Mouse (Mus musculus) left cerebral cortex, adult 11 months (tissue): ENCODE measurements around the gene Zfp36l1.

Experiments
- DNase-seq: peaks from one replicate; pipeline ENCODE4 v3.0.0; 2022; ENCODE audit warnings: low spot score

Zfp36l1 gene

GRCm38 (mm10) chr12:80065049-80065448, 47.8 kb downstream of the Zfp36l1 start:
- no peak for DNase-seq

DNA sequence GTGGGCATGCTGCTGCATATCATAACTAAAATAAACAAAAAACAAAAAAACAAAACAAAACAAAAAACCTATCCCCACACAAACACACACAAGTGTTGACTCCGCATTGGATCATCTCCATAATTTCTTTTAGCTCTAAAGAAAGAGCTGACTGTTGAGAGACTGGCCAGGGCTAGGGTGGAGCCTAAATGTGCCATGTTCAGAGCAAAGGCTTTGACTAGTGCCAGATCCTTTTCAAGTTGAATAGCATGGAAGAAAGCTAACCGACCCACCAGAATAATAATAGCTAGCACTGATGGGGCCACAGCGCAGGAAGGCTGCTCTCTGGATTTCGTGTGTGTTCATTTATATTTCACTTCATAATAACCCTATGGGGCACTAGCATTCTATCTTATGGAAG, 48.5 kb downstream of the Zfp36l1 start:
- no peak for DNase-seq

GRCm38 (mm10) chr12:80063402-80064150, 49.2 kb downstream of the Zfp36l1 start:
- no peak for DNase-seq

DNA sequence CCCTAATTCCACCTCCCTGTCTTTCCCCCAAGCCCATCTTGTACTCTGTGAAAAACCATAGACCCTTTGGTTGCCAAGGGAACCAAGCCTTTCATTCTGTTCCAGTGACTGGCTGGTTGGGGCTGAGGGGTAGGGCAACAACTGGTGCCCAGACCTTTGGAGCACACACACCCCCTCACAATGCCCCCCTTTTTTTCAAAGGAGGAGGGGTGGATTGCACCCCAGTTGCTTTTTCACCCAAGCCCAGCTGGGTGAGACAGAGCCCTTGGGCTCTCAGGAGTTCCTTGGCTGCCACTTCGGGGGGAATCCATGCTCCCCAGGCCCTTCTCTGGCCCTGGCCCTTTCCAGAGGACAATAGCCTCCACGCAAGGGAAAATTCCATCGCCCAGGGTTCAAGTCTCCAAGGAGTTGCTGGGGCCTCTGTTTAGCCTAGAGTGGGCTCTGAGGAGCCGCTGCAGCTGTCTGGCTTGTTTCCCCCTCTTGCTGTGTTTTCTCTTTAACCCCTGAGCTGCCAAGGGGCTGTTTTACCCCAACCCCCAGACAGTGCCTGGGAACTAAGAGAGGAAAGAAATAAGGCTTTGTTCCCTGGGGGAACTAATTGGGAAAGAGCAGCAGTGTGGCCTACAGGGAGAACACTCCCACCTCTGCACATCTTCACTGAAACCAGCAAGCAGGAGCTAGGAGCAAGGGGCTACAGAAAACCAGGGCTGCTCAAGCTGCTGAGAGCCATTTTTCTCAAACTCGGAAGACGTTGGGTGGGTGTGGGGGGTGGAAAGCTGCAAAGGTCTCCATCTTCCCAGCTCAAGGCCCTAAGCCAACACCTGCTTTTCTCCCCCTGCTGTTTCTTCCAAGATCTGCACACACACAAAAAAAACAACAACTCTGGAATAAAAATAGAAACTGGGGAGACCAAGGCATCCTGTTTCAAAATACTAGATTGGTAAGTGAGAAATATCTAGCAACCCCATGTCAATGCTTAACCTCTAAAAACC, 50.1 kb downstream of the Zfp36l1 start:
- DNase-seq, result peak; percentile 28

DNA sequence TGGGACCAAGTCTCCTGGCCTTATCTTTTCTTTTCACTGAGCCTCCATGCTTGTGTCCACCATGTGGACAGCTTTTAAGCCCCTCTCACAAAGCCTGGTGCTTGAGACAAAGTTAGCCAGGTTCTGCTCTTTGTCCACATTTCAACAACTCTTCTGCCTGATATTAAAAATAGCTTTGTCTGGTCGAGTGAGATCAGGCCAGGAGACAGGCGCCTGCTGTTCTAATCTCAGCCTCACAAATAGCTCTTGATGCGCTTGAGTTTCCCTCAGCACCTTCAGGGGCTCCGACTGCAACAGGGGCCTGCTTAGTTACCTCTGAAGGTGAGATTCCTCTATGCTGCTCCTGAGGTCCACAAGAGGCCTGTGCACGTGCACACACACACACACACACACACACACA, 51.0 kb downstream of the Zfp36l1 start:
- DNase-seq, result no peak

GRCm38 (mm10) chr12:80060809-80061208, 52.0 kb downstream of the Zfp36l1 start:
- no peak for DNase-seq

GRCm38 (mm10) chr12:80060338-80060737, 52.5 kb downstream of the Zfp36l1 start:
- no peak for DNase-seq

DNA sequence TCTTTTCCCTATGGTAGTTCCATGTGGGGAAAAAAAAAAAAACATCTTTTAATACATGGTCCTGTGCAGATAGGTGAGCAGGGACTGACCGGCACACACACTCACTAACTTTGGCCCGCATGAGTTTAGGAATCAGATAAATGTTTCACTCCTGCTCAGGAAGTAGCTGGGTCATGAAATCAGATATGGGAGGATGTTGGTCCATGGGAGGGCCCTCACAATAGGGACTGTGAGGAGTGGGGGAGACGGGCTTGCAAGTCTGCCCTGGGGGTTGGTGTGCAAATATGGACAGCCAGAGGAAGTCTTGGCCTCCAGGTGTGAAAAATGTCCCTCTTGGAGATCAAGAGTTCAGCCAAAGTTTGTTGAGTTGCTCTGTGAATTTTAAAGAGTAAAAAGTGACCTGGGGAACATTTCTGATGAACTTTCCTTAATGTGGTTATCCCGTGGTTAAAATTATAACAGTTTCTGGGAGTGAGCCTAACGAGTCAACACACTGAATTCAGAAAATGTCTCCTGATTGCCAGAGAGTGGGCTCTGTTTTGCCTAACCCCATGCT, 53.0 kb downstream of the Zfp36l1 start:
- no peak for DNase-seq
